Mouse (Mus musculus) kidney, embryonic 14.5 days (tissue): ENCODE data around the gene Ppp1r9b. TPM values are rescaled to one million over a fixed set of nuclear protein-coding genes. Genes with fewer than 3 reads are reported as not detected.
"Not testable (repeated sequence)": the region's sequence is repeated elsewhere in the genome, so short reads cannot be mapped to it uniquely, and the experiment has no call there.

Source experiments
- ATAC-seq: fragments of 200-750 bp; cut with Nextera tagmentation; 2 replicates; pipeline ENCODE4 v1.8.0; 2017; ENCODE audit warnings: moderate number of reproducible peaks, mild to moderate bottlenecking, moderate TSS enrichment, moderate library complexity; ENCODE audit not compliant: low FRiP score, low TSS enrichment
- H3K27ac ChIP-seq: fragments of 300-500 bp; sonication (generic); 2 replicates; pipeline ENCODE4 v1.5.1; 2014; ENCODE audit warnings: low read depth, mild to moderate bottlenecking, low read length, moderate library complexity, mixed read lengths
- H3K27me3 ChIP-seq: fragments of 300-500 bp; sonication (generic); 2 replicates; pipeline ENCODE4 v1.6.1; 2014; ENCODE audit warnings: mild to moderate bottlenecking, low read length; ENCODE audit not compliant: control insufficient read depth, insufficient read depth
- H3K36me3 ChIP-seq: fragments of 300-500 bp; sonication (generic); 2 replicates; pipeline ENCODE4 v1.6.1; 2014; ENCODE audit warnings: low read length, mixed read lengths; ENCODE audit not compliant: control insufficient read depth, insufficient read depth
- H3K4me1 ChIP-seq: fragments of 300-500 bp; sonication (generic); 2 replicates; pipeline ENCODE4 v1.6.1; 2014; ENCODE audit warnings: low read length, mixed read lengths; ENCODE audit not compliant: control insufficient read depth, insufficient read depth
- H3K4me2 ChIP-seq: fragments of 300-500 bp; sonication (generic); replicated peaks from 2 replicates; pipeline ENCODE4 v1.6.1; 2014; ENCODE audit warnings: low read depth, mild to moderate bottlenecking, low read length
- H3K4me3 ChIP-seq: fragments of 300-500 bp; sonication (generic); 2 replicates; pipeline ENCODE4 v1.5.1; 2014; ENCODE audit warnings: mild to moderate bottlenecking, low read length
- H3K9ac ChIP-seq: fragments of 300-500 bp; sonication (generic); 2 replicates; pipeline ENCODE4 v1.6.1; 2014; ENCODE audit warnings: low read depth, mild to moderate bottlenecking, low read length, moderate library complexity
- H3K9me3 ChIP-seq: fragments of 300-500 bp; sonication (generic); 2 replicates; pipeline ENCODE4 v1.6.1; 2016; ENCODE audit warnings: low read length; ENCODE audit not compliant: control insufficient read depth
- WGBS: fragments of 180-500 bp; shearing (Covaris S2); extraction: QIAGEN DNeasy Blood & Tissue Kit; methylation state at CpG from one replicate; pipeline ENCODE4 v1.1.7; 2014; 5-methylcytosine and 5-hydroxymethylcytosine counted together
- polyA plus RNA-seq: library from polyadenylated mRNA; unstranded; fragments of >200 nt; fragmentation: Nextera tagmentation; extraction: Ambion mirVana; gene quantifications from 2 replicates; pipeline ENCODE4 v1.2.1, GENCODE M21; 2014

The Ppp1r9b gene
- polyA plus RNA-seq, 1 experiment from 2014 or later, result 14.6 TPM

DNA sequence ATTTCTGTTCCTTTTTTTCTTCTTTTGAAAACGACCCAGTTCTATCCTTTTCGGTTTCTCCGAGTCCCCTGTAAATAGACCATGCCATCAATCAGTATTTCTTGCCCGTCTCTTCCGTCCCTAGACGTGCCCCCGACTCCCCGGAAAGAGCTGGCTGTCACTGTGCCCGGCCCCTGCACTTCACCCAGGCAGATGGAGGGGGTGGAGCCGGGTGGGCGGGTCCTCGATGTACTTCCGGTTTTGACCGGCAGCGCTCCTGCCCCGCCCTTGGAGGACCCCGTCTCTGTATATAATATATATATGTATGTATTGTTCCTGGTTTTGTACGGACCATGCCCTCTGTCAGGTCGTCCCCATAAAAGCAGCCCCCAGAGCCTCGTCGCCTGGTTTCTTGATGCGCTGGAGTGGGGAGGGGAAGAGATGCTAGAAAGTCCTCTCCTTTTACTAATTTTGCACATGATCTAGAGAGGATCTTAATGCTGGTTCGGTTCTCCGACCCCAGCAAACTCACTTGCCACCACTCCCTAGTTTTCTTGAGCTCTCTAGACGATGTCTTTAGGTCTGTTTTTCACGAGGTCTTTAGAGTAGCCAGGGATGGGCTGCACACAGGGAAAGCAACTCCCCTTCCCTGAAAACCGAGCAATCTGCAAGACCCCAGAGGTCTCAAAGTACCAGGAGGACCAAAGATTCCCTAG is 15.8 kb downstream of the Ppp1r9b start:
- H3K9ac ChIP-seq, result peak overlapping the region; percentile 38; the same call in 1 of the 2 replicates
- under 1% methylated on average over 27 of the region's 27 CpGs for WGBS
- H3K4me1 ChIP-seq, result peaks cover 28% of the 10 kb centered on the region
- no peaks in the 10 kb centered on the region for H3K9me3 ChIP-seq
- no peaks in the 10 kb centered on the region for H3K27me3 ChIP-seq
- peak overlapping the region; percentile 50 for H3K4me2 ChIP-seq
- ATAC-seq, result peak; percentile 56; the same call in 1 of the 2 replicates
- H3K36me3 ChIP-seq, result peaks cover 36% of the 10 kb centered on the region
- H3K27ac ChIP-seq, result peak overlapping the region; percentile 60
- peak overlapping the region; percentile 32 for H3K4me3 ChIP-seq

DNA sequence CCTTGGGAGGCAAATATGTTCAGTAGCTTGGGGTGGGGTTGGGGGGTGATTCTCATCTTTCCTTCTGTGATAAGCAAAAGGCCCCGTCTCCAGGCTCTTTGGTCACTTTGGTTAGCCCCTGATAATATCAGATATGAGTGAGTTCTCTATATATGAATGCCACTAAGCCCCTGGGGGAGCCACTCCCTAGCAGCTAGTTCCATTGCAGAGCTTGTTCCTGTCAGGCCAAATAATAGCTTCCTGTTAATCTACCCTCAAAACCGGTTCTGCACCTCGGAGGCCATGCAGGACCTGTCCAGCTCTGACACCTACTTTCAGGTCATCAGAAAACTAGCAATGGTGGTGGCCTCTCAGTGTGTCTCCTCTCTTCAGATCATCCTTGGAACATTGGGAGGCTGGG is 16.6 kb downstream of the Ppp1r9b start:
- Histone ChIP-seq H3K4me3 (no peak overlapping the region), H3K27me3 (no peaks in the 10 kb centered on the region), H3K36me3 (peaks cover 29% of the 10 kb centered on the region), H3K9me3 (no peaks in the 10 kb centered on the region), H3K9ac (no peak overlapping the region), H3K4me1 (peaks cover 36% of the 10 kb centered on the region), H3K4me2 (no peak overlapping the region), H3K27ac (peak overlapping the region; percentile 60; the same call in 1 of the 2 replicates)
- no peak for ATAC-seq
- WGBS, result 66% methylated on average over 3 of the region's 3 CpGs

DNA sequence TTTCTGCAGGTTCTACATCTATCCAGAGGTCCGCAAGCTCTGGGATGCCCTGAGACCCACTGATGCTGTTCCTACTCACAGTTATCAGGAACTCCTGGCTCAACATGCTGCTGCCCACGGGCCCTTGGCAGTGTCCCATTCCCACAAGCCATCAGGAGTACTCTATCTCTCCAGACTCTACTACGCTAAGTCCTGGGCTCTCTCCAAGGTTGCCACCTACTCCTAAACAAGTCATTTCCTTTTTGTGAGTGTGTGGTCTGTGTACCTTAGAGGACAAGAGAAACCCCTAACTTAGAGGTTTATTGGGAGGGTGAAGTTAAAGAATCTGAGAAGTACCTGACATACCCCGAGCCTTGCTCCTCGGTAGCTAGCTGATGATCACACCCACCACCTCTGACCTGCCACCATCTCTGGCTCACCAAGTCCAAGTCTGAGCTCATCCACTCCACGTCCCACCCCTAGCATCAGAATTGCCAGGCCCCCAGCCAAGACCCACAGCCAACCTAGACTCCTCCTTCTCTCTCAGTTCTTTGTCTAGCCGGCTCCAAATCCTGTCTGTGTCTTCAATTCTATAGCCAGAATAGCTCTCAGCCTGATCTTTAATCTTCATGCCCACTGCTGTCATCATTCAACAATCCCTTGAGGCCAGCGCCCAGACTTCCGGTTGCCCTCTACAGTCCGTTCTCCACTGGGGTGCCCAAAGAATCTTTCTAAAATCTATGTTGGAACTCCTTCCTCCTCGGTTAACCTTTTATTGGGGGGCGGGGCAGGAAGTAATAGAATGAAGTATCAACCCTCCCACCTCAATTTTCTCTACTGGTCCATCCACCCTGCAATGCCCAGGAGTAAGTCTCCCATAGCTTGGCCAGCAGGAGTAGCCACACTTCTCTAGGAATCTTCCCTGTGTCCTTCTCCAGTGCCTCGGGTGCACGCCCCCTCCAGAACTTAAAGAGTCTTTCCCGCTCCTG is 18.1 kb downstream of the Ppp1r9b start:
- Histone ChIP-seq H3K27ac (peak overlapping the region; percentile 95), H3K9me3 (no peaks in the 10 kb centered on the region), H3K4me1 (peaks cover 40% of the 10 kb centered on the region), H3K4me2 (peak overlapping the region; percentile 90), H3K9ac (peak overlapping the region; percentile 89), H3K27me3 (no peaks in the 10 kb centered on the region), H3K36me3 (peaks cover 16% of the 10 kb centered on the region; the same call in 1 of the 2 replicates), H3K4me3 (peak overlapping the region; percentile 75)
- ATAC-seq, result peak; percentile 20
- WGBS, result 33% methylated on average over 15 of the region's 15 CpGs

DNA sequence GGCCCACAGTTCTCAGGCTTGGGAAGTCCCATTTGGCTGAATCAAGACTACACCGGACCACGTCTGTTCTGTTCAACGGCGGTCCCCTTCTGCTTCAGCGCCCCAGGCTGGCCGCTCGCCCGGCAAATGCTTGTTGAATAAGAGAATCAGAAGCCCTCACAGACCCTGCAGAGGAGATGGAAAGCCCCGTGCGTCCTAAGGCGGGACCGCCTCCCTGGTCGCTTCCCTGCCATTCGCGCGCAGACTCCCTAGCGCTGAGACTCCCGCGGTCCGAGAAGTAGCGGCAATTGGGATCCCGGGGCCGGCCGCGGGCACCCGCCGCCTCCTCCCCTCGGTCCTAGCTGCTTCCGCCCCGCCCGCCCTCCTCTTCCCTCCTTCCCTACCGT is 18.8 kb downstream of the Ppp1r9b start, which contains the start of gene Samd14:
Samd14 (plus strand) TSS at position 251 of the 386 bp plus-strand sequence.
- Histone ChIP-seq H3K4me2 (peak within 1 kb of the TSS; percentile 90), H3K27me3 (no peaks in the 10 kb centered on the region), H3K4me1 (peaks cover 43% of the 10 kb centered on the region), H3K9ac (peak within 1 kb of the TSS; percentile 89), H3K9me3 (no peaks in the 10 kb centered on the region), H3K4me3 (peak within 1 kb of the TSS; percentile 75), H3K36me3 (peaks cover 12% of the 10 kb centered on the region; the same call in 1 of the 2 replicates), H3K27ac (peak within 1 kb of the TSS; percentile 95)
- ATAC-seq, result peak; percentile 63
- WGBS, result under 1% methylated on average over 32 of the region's 32 CpGs

DNA sequence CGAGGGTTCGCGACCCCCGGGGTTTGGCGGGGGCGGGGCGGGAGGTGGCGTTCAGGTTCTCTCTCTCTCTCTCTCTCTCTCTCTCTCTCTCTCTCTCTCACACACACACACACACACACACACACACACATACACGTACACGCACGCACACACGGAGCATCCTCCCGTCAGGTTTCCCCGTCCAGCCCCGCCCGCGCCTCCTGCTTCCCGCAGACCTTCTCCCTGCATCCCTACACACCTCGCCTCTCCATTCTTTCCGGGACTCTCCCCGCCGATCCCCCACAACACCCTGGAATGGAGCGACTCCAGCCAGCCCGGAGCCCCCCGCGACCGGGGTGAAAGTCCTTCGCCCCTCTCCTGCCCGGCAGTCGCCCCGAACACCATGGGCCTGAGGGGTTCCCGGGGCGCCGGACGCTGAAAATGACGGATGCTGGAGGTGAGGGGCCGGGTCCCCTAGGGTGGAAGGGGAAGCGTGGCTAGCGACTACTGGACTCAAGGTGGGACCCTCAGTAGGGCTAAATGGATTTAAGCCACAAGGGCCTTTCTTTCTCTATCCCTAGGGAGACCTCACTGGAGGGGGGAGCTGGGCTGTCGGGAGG is 19.4 kb downstream of the Ppp1r9b start:
- H3K4me3 ChIP-seq, result peak overlapping the region; percentile 75
- 0 out of 2 replicates have a peak, but pooled peaks have one; percentile 17 for ATAC-seq
- H3K4me1 ChIP-seq, result peaks cover 43% of the 10 kb centered on the region
- under 1% methylated on average over 39 of the region's 40 CpGs for WGBS
- no peaks in the 10 kb centered on the region for H3K9me3 ChIP-seq
- H3K36me3 ChIP-seq, result peaks cover 9% of the 10 kb centered on the region; the same call in 1 of the 2 replicates
- peak overlapping the region; percentile 90 for H3K4me2 ChIP-seq
- H3K9ac ChIP-seq, result peak overlapping the region; percentile 89
- no peaks in the 10 kb centered on the region for H3K27me3 ChIP-seq
- H3K27ac ChIP-seq, result peak overlapping the region; percentile 95

DNA sequence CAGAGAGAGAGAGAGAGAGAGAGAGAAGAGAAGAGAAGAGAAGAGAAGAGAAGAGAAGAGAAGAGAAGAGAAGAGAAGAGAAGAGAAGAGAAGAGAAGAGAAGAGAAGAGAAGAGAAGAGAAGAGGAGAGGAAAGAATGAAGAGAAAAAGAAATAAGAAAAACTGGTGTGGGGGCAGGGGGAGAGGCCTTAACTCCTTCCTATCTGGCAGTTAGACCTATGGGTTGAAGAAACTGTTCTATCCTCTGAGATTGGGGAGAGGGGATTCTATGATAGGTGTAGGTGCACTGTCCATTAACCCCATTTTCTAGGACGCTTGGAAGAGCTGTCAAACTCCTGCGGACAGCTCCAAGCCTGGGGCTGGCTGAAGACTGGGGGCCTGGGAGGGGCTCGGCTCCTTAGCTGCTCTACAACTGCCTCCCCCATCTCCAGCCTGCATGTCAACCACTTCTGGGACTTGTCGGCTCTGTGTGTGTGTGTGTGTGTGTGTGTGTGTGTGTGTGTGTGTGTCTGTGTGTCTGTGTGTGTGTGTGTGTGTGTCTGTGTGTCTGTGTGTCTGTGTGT is 20.1 kb downstream of the Ppp1r9b start:
- not testable (repeated sequence) for H3K27me3 ChIP-seq, H3K27ac ChIP-seq, ATAC-seq, H3K36me3 ChIP-seq, H3K9me3 ChIP-seq
- Histone ChIP-seq H3K9ac (peak overlapping the region; percentile 89; the same call in 1 of the 2 replicates), H3K4me3 (peak overlapping the region; percentile 75), H3K4me1 (peaks cover 40% of the 10 kb centered on the region), H3K4me2 (peak overlapping the region; percentile 90)
- WGBS, result 13% methylated on average over 4 of the region's 4 CpGs

DNA sequence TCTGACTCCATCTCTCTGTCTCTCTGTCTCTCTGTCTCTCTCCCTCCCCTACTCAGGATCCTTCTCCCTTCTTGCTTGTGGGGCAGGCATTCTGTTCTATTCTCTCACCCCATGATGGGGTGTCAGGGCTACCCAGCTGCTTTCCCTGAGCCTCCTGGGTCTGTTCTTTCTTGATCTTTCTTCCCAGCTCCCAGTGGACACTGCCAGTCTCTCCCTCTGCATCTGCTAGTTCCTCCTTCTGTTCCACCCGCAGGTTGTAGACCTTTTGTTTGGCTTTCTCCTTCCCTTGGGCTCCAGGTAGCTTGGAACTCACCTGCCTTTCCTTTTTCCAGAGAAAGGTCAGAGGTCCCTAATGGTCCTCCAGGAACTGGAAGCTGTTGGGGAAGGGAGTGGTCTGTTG is 20.6 kb downstream of the Ppp1r9b start:
- Histone ChIP-seq H3K9ac (peak overlapping the region; percentile 19; the same call in 1 of the 2 replicates), H3K27ac (no peak overlapping the region), H3K4me1 (peaks cover 36% of the 10 kb centered on the region), H3K4me3 (peak overlapping the region; percentile 75; the same call in 1 of the 2 replicates), H3K36me3 (peaks cover 11% of the 10 kb centered on the region), H3K9me3 (no peaks in the 10 kb centered on the region), H3K4me2 (peak overlapping the region; percentile 90), H3K27me3 (no peaks in the 10 kb centered on the region)
- 25% methylated on average over 1 of the region's 1 CpGs for WGBS
- ATAC-seq, result no peak

DNA sequence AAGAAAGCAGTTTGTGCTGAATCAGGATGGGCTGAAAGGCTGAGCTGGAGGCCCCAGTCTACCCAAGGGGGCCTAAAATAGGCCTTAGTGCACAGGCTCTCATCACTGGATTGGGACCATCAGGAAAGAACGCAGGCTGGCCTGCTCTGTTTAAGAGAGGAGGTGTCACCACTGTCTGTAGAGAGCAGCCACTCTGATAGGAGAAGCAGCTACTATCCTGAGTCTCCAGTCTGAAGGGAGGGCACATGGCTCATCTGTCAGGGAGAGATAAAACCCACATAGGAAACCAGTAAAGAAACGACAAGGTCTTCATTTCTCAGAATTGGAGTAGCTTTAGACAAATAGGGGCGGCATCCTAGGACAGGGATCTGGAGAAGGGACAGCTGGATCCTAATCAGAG is 21.2 kb downstream of the Ppp1r9b start:
- ATAC-seq, result no peak
- peaks cover 32% of the 10 kb centered on the region for H3K4me1 ChIP-seq
- H3K9me3 ChIP-seq, result no peaks in the 10 kb centered on the region
- H3K36me3 ChIP-seq, result peaks cover 11% of the 10 kb centered on the region
- no peak overlapping the region for H3K4me2 ChIP-seq
- H3K9ac ChIP-seq, result no peak overlapping the region; the same call in 1 of the 2 replicates
- H3K27ac ChIP-seq, result no peak overlapping the region
- 46% methylated on average over 3 of the region's 3 CpGs for WGBS
- H3K4me3 ChIP-seq, result no peak overlapping the region
- H3K27me3 ChIP-seq, result no peaks in the 10 kb centered on the region
